Mouse (Mus musculus) monocyte, adult 2 months (primary cell): ENCODE measurements around the gene Aarsd1.
"Not testable (repeated sequence)": the region's sequence is repeated elsewhere in the genome, so short reads cannot be mapped to it uniquely, and the experiment has no call there.

Experiments used
- DNase-seq, 2 experiments: peaks; one replicate each; pipeline ENCODE4 v3.0.0; 2022; ENCODE audit warnings: low spot score in 2 of 2, low read depth in 1 of 2

Aarsd1 gene

DNA sequence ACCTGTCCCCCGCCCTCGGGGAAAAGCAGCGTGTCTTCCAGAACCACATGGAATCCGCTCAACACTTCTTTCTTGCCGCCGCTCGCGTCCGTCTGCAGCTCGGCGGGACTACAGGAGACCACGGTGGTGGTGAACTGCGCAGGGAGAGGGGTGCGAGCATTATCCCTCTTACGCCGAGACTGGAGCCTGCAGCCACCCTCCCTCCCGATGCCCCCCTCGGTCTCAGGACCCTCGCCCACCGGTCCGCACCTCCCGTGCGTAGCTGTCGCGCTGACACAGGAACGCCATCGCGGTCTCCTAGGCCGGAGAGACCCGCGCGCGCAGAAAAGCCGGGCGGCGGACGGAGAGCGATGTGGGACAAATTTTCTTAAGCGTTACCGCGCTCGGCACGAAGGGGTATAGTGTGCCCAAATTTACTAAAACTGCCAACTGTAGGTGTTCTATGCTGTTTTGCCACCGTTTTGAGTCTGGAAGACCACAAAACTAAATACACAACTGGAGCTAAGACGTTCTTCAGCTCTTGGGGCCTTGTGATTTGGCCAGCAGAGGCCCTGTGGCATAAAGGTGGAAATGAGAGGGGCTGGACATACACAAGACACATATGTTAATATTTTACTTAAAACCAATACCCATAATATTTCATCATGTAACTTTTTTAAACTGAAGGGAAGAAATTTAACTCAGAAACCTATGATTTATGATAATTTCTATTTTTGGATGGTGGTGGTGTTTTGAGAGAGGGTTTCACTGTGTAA lies at the start of gene Aarsd1:
Gene Aarsd1 (minus strand): TSS at position 515 of the 755 bp plus-strand sequence.
- DNase-seq = peak in 1 of 2 experiments; percentile 66

DNA sequence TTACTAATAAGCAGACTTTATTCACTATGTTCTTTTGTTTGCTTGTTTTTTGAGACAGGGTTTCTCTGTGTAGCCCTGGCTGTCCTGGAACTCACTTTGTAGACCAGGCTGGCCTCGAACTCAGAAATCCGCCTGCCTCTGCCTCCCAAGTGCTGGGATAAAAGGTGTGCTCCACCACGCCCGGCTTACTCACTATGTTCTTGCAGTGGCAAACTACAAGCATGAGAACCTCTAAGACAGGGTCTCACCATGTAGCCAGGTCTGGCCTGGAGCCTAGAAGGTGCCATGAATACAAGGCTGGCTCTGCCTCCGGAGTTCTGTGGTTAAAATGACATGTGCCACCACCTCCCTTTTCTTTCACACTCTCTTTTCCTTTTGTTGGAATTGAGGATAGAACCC lies 49.1 kb upstream of the Aarsd1 start:
- DNase-seq = not testable (repeated sequence)

DNA sequence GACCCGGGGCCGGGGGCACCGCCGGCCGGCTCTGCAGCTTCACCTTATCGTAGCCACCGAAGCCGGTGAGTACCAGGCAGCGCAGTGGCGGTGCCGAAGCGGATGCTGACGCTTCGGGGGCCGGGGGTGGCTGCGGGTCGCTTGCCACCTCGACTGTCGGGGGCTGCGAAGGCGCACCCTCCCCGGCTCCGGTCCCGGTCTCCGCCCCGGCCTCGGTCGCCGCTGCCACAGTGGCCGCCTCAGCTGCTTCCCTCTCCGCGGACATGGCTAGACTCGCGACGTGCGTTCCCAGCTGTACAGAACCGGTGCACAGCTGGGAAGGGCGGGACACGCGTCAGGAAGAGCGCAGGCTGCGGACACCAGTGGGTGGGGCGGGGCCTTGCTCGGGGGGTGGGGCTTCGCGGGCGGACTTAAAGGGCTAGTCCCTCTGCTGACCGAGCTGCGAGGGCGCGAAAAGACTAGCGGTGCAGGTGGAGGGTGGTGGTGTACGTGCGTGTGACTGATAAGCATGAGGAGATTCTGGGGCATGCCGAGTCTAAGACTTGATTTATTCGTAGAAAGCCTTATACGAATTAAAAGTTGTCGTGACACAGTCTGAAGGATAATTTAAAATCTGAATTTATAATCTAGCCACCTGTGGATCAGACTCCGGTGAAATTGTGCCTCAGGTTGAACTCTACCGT lies 48.6 kb upstream of the Aarsd1 start, which contains the start of gene Vat1:
Gene Vat1 (minus strand): TSS at position 362 of the 683 bp plus-strand sequence.
- peak in 1 of 2 experiments; percentile 34 for DNase-seq

DNA sequence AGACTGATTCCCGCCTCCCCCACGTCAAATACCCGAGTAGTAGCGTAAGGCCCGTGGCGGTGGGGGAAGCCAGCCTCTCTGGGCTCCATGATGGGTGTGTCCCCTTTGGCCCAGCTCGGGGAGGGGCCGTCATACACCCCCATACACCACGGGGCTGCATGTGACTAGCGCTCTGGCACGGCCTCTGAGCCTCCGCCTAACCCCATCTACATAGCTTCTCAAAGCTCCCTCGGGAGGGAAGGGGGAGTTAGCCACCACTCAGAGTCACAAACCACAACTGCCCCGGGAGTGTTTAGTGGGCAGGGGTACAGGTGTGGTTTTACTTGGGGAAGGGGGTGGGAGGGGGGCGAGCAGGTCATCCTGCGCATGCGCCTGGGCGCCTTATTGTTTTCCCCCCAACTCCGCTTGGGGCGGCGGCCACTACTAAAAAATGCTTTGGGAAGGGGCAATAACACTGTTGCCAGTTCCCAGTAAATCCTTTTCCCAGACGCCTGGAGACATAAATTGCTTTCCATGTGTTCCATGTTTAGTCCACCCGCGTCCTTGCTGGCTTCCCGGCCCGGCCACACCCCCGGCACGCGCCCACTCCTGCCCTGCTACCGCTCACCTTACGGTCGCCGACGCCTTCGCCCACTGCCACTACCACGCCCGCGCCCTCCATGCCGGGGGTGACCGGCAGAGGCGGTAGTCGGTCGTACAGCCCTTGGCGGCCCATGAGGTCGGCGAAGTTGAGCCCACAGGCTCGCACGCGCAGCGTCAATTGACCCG lies 47.9 kb upstream of the Aarsd1 start:
- peak in 1 of 2 experiments; percentile 63 for DNase-seq

DNA sequence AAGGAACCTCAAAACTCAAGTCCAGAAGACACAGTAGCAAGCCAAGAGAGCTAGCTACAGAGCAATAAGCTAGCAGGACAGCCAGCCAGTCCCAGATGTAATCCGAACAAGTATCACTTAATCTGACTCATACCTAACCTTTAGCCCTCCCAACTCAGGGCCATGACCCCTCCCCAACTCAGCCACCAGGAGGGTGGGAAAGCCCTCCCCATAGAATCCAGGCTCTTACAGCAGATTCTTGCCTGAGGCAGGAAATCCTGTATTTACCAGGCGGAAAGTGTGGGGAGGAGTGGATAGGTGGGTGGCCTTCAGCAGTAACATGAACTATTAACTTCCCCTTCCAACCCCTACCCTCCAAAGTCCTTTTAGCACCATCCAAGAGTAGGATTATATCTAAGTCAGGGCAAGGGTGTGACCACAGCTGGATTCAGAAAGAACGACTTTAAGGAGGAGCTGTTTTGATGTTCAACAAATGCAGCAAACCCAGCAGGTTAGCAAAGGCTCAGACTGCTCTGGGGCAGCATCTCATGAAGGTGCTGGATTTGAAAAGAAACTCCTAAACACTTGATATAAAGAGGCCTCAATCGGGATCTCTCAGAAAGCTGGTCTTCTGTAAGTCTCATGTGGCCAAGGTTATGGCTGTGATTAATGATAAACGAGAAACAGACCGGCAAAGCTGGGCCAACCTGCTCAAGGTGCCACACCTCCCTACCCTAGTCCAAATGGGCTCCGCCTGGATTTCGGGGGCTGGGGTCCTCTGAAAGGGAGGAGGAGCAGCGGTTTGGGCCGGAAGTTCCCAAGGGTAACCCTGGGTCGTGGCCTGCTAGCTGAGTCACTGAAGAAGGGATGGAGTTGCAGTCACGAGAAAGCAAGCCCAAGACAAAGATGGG lies 47.0 kb upstream of the Aarsd1 start, which contains the start of gene Rnd2:
Gene Rnd2 (plus strand): TSS at position 789 of the 890 bp plus-strand sequence.
- DNase-seq = no peak

DNA sequence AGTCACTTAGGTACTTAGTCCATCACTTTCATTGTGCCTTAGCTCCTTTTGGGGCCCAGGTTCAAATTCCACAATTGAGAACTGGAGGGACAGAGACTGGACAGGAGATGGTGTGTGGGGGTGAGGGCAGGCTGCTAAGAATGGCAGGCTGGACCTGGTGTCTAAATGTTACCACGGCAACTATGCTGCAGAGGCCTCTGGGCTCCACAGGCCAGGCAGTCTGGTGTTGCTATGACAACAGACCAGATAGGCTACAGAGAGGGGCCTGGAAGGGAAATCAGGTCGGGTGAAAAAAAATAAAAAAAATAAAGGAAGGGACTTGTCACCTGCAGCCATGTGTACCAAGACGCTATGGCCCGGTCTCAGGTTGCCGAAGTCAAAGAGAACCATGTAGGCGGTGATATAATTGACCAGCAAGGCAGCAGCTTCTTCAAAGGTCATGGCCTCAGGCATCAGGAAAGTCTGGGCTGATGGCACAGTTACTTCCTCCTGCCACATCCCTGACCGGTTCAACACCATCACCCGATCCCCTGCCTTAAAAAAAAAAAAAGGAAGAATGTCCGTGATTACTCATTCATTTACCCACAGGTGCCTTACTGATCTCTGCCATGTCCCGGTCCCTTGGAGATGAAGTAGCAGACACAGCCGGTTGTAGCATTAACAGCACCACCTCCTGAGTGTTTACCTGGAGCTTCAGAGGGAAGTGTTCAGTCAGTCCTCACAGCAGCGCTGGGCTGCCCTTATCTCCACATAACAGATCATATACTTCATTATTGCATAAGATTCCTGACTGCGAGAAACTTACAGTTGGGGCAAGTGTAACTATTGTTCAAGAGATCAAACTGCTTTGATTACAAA lies 45.4 kb upstream of the Aarsd1 start:
- DNase-seq = peak in 1 of 2 experiments; percentile 19

DNA sequence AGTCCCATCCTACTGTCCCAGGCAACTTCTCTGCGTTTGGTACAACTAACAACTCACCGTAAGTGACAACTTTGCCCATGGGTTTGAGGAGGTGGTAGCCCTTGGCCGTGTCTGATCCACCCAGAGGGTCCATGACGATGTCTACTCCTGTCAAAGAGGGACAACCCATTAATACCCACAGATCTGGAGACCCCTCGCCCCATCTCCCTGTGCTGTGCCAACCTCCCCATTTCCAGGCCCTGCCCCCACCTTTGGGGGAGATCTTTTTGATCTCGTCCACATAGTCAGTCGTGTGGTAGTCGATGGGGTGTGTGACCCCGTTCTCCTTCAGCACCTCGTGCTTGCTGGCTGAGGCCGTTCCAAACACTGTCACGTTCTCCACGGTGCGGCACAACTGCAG lies 44.7 kb upstream of the Aarsd1 start:
- no peak for DNase-seq

DNA sequence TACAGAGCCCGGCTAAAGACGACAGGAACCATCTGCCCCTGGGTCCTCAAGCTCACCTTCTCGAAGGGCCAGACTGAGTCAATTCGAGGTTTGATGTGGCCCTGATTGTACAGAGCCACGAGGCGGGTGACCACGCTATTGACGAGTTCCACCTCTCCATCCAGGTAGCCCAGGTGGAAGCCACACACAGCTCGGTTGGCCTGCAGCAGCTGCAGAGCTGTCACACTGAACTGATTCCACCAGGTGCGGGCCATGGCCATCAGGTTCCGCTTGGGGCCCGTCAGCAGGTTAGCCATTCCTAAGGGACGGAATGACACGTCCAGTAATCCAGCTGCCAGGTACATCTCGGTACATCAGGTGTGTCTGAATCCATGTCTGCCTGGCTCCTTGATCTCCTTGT lies 42.9 kb upstream of the Aarsd1 start:
- no peak for DNase-seq

DNA sequence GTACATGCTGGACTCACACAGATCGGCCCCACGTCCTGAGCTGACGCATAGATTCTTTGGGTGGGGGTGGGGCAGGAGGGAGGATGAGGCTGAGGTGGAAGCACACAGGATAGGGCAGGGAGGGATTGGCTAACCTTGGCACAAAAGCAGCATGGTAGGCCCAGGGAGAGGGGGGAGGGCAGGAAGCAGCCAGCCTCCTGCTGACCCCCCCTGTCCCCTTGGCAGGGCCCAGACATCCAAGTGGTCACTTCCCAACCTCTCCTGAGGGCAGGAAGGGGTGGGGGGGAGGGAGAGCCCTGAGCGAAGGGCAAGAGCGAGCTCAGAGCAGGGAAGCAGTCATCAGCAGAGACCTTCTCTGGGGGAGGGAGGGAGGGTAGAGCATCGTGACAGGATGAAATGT lies 42.3 kb upstream of the Aarsd1 start:
- DNase-seq = no peak

DNA sequence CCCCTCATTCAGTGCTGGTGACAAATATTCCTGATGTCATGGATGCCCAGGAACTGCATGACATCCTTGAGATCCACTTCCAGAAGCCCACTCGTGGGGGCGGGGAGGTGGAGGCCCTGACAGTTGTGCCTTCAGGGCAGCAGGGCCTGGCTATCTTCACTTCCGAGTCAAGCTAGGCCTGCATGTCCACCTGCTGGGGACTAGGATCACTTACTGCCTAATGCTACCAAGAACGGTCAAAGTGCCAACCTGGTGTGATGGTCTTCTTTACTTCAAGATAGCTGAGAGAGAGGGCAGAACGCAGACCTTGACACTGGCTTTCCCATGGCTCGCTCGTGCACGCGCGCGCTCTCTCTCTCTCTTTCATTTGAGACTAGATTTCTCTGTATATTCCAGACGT lies 40.8 kb upstream of the Aarsd1 start:
- no peak for DNase-seq

DNA sequence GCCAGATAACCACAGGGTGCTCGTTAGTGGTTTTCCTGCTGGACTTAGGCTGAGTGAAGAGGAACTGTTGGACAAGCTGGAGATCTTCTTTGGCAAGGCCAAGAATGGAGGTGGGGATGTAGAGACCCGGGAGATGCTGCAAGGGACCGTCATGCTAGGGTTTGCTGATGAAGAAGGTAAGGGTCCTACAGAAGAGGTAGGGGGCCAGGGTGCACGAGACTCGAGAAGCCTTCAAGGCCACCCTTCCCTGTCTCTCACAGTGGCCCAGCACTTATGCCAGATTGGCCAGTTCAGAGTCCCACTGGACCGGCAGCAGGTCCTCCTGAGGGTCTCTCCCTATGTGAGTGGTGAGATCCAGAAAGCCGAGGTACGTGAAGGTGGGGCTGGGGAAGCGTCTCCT lies 40.2 kb upstream of the Aarsd1 start:
- no peak for DNase-seq

DNA sequence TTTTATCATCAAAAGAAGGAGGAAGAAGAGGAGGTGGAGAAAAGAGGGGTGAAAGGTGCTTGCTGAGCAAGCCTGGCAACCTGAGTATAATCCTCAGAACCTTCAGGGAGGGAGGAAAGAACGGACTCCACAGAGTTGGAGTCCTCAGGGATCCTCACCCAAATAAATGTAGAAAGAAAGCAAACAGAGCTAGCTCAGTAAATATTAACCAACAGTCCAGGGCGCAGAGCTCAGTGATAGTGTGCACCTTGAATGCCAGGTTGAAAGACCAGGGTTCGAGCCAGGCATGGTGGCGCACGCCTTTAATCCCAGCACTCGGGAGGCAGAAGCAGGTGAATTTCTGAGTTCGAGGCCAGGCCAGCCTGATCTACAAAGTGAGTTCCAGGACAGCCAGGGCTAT lies 38.2 kb upstream of the Aarsd1 start:
- DNase-seq = no peak

DNA sequence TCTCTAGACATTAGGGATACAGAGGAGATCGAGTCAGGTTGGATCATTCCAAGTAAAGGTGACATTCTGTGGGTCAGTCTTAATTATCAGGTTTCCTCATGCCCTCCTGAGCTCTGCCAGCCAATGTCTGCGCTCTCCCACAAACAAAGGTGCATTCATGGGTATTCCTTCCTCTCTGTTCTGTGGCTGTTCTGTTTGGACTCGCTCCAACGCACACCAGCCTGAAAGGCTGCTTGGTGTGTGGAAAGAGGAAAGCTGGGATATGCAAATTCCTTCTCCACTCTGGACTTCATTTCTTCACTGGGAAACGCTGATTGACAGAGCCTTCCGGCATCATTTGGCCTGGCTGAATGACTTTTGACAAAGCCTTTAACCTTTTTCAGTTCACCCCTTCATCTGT lies 37.3 kb upstream of the Aarsd1 start:
- DNase-seq = no peak

DNA sequence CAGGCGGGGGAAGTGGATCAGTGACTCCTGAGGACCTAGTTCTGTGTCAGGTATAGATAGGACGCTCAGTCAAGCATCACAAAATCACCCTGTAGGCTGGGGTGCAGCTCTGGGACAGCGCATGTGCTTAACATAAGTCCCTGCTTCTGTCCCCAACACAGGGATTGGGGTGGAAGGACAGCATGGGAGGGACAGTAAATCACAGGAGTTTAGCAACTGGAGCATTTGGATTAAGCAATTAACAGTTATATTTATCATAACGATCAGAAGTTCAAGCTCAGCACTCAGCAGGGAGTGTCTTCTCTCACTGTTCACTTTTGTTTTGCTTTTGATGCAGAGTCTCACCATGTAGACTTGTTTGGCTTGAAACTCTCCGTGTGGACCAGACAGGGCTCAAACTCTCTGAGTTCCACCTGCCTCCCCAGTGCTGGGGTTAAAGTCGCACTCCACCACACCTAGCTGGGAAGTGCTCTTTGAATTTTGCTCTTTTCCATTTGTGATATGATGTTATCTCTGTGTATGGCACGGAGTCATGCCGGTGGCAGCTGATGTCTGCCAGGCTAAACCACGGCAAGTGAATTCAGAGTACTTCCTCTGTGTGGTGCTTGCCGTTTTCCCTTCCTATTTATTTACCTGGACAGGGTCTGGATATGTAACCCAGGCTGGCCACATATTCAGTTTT lies 34.8 kb upstream of the Aarsd1 start:
- DNase-seq = no peak

DNA sequence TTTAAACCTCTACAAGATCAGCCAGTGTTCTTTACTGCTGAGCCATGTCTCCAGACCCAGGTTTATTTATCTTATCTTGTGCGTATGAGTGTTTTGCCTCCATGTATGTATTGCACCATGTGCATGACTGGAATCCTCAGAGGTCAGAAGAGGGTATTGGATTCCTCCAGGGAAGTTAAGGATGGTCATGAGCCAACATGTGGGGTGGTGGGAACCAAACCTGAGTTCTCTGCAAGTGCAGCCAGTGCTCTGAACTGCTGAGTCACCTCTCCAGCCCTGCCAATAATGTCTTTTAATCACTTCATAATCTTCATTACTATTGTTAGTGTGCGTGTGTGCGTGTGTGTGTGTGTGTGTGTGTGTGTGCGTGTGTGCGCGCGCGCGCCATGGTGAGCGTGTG lies 34.1 kb upstream of the Aarsd1 start:
- DNase-seq = no peak

DNA sequence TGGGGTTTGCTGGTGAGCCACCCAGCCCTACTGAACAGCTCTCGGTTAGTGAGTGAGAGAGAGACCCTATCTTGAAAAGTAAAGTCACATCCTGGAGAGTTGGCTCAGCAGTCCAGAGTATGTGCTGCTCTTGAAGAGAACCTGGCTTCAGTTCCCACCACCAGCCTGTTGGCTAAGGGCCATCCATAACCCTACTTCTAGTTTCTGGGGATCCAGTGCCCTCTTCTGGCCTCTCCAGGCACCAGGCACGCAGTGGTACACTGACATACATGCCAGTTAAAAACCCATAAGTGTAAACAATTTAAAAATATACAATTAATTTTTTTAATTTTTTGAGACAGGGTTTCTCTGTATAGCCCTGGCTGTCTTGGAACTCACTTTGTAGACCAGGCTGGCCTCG lies 33.0 kb upstream of the Aarsd1 start:
- no peak for DNase-seq

DNA sequence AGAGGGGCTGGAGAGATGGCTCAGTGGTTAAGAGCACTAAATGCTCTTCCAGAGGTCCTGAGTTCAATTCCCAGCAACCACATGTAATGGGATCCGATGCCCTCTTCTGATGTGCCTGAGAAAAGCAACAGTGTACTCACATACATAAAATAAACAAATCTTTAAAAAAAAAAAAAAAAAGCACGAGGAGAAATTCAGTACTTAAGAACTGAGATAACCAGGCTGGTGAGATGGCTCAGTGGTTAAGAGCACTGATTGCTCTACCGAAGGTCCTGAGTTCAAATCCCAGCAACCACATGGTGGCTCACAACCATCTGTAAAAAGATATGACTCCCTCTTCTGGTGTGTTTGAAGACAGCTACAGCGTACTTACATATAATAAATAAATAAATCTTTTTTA lies 32.2 kb upstream of the Aarsd1 start:
- not testable (repeated sequence) for DNase-seq

DNA sequence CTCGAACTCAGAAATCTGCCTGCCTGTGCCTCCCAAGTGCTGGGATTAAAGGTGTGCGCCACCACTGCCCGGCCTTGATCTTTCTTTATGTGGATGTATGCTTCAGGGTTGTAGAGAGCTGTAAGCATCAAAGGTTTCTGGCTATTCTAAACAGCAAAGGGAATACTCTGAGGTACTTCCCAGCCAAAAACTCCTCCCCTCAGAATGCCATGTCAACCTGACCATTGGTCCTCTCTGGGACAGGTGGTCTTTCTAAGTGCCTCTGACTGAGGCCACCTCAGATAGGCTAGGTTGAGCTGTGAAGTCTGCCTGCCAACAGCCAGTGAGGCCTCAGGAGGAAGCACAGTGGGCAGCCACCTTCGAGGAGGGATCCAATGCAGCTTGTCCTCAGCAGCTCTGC lies 31.5 kb upstream of the Aarsd1 start:
- no peak for DNase-seq

DNA sequence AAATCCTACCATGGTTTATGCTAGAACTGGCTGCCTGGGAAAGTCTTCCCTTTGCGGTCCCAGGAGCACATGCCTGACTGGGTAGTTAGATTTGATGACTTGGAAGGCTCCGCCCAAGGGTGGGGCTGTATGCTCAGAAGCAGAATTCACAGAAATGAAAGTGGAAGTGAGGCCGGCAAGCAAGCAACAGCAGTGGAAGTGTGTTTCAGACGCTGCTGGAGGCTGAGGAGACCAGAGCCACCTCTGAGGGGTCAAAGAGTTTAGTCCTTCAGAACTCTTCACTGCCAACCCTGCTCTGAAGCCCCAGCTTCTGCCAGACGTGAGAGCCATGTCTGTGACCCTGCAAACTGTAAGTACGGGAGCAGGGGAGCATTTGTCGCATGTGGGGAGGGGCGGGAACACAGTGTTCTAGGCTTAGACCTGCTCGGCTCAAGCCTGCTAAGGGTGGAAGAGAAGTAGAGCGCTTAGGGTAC lies 30.9 kb upstream of the Aarsd1 start, which contains the start of gene Ifi35:
Gene Ifi35 (plus strand): TSS at position 134 of the 473 bp plus-strand sequence.
- DNase-seq = peak in 1 of 2 experiments; percentile 65
